Mouse (Mus musculus) intestine, postnatal 0 days (tissue): ENCODE measurements at regions not wholly inside any gene's neighbourhood (a gene's known extent, or its start where the extent isn't known, plus 50 kb on each side); places are given as distances from the start of the nearest gene placed in this dataset.

ENCODE experiments used
- ATAC-seq: fragments of 200-750 bp; cut with Nextera tagmentation; 2 replicates; pipeline ENCODE4 v1.8.0; 2017; ENCODE audit warnings: mild to moderate bottlenecking, moderate TSS enrichment, moderate library complexity
- H3K27ac ChIP-seq: fragments of 300-500 bp; sonication (generic); 2 replicates; pipeline ENCODE4 v1.5.1; 2014; ENCODE audit warnings: mild to moderate bottlenecking, low read depth, low read length, moderate library complexity
- H3K27me3 ChIP-seq: fragments of 300-500 bp; sonication (generic); replicated peaks from 2 replicates; pipeline ENCODE4 v1.6.1; 2014; ENCODE audit warnings: low read length, mixed read lengths; ENCODE audit not compliant: control insufficient read depth, insufficient read depth
- H3K36me3 ChIP-seq: fragments of 300-500 bp; sonication (generic); 2 replicates; pipeline ENCODE4 v1.6.1; 2014; ENCODE audit warnings: mild to moderate bottlenecking, moderate library complexity; ENCODE audit not compliant: control insufficient read depth, insufficient read depth
- H3K4me1 ChIP-seq: fragments of 300-500 bp; sonication (generic); replicated peaks from 2 replicates; pipeline ENCODE4 v1.6.1; 2014; ENCODE audit warnings: antibody characterized with exemption, low read length, mixed read lengths; ENCODE audit not compliant: control insufficient read depth, insufficient read depth
- H3K4me2 ChIP-seq: fragments of 300-500 bp; sonication (generic); replicated peaks from 2 replicates; pipeline ENCODE4 v1.6.1; 2014; ENCODE audit warnings: low read depth, mild to moderate bottlenecking, moderate library complexity
- H3K4me3 ChIP-seq: fragments of 300-500 bp; sonication (generic); 2 replicates; pipeline ENCODE4 v1.5.1; 2014; ENCODE audit warnings: low read depth, low read length
- H3K9ac ChIP-seq: fragments of 300-500 bp; sonication (generic); 2 replicates; pipeline ENCODE4 v1.6.1; 2014; ENCODE audit warnings: mild to moderate bottlenecking, low read depth, low read length
- H3K9me3 ChIP-seq: fragments of 300-500 bp; sonication (generic); 2 replicates; pipeline ENCODE4 v1.6.1; 2016; ENCODE audit warnings: mixed run types; ENCODE audit not compliant: control insufficient read depth
- CTCF ChIP-seq: sonication (generic); IDR thresholded peaks from 2 replicates; pipeline ENCODE4 v1.5.1; 2016; ENCODE audit warnings: low read depth, mild to moderate bottlenecking, control low read depth, antibody characterized with exemption, moderate library complexity
- WGBS: fragments of 180-500 bp; shearing (Covaris S2); extraction: QIAGEN DNeasy Blood & Tissue Kit; methylation state at CpG from one replicate; pipeline ENCODE4 v1.1.7; 2014; 5-methylcytosine and 5-hydroxymethylcytosine counted together

GRCm38 (mm10) chr12:109993410-109993809 is 285.5 kb upstream of the Dio3 start:
- Histone ChIP-seq H3K27ac (no peak overlapping the region), H3K9me3 (no peaks in the 10 kb centered on the region), H3K36me3 (no peaks in the 10 kb centered on the region), H3K4me1 (no peaks in the 10 kb centered on the region), H3K9ac (no peak overlapping the region), H3K4me3 (no peak overlapping the region), H3K4me2 (no peak overlapping the region), H3K27me3 (no peaks in the 10 kb centered on the region)
- WGBS: 87% methylated on average over 7 of the region's 7 CpGs
- ATAC-seq: no peak
- peak; percentile 25; the same call in 1 of the 2 replicates for TF ChIP-seq CTCF

- Histone ChIP-seq H3K9me3 (no peaks in the 10 kb centered on the region), H3K9ac (no peak overlapping the region), H3K27me3 (no peaks in the 10 kb centered on the region), H3K36me3 (no peaks in the 10 kb centered on the region), H3K4me1 (no peaks in the 10 kb centered on the region), H3K4me2 (no peak overlapping the region), H3K4me3 (no peak overlapping the region), H3K27ac (no peak overlapping the region)
- WGBS: 84% methylated on average over 2 of the region's 2 CpGs
- ATAC-seq: no peak
- TF ChIP-seq CTCF: no peak
These were observed 276.2 kb upstream of the Dio3 start for GRCm38 (mm10) chr12:110002717-110003116.

GRCm38 (mm10) chr12:110009136-110009535 is 269.7 kb upstream of the Dio3 start:
- no peak overlapping the region for H3K27ac ChIP-seq
- no peaks in the 10 kb centered on the region for H3K27me3 ChIP-seq
- no peak overlapping the region for H3K4me3 ChIP-seq
- no peaks in the 10 kb centered on the region for H3K36me3 ChIP-seq
- TF ChIP-seq CTCF: peak; percentile 62
- no peaks in the 10 kb centered on the region for H3K9me3 ChIP-seq
- no peak for ATAC-seq
- no peak overlapping the region for H3K9ac ChIP-seq
- 66% methylated on average over 4 of the region's 4 CpGs for WGBS
- H3K4me2 ChIP-seq: no peak overlapping the region
- H3K4me1 ChIP-seq: no peaks in the 10 kb centered on the region

GRCm38 (mm10) chr12:110020541-110021470 is 258.1 kb upstream of the Dio3 start:
- 57% methylated on average over 19 of the region's 19 CpGs for WGBS
- no peaks in the 10 kb centered on the region for H3K36me3 ChIP-seq
- H3K27ac ChIP-seq: no peak overlapping the region
- H3K4me1 ChIP-seq: no peaks in the 10 kb centered on the region
- H3K4me3 ChIP-seq: no peak overlapping the region
- H3K27me3 ChIP-seq: no peaks in the 10 kb centered on the region
- ATAC-seq: no peak
- H3K9me3 ChIP-seq: no peaks in the 10 kb centered on the region
- TF ChIP-seq CTCF: no peak
- H3K9ac ChIP-seq: no peak overlapping the region
- H3K4me2 ChIP-seq: no peak overlapping the region

- no peaks in the 10 kb centered on the region for H3K4me1 ChIP-seq
- no peak overlapping the region for H3K4me2 ChIP-seq
- ATAC-seq: no peak
- H3K27ac ChIP-seq: no peak overlapping the region
- H3K27me3 ChIP-seq: no peaks in the 10 kb centered on the region
- H3K9ac ChIP-seq: no peak overlapping the region
- no peaks in the 10 kb centered on the region for H3K36me3 ChIP-seq
- TF ChIP-seq CTCF: no peak
- H3K9me3 ChIP-seq: no peaks in the 10 kb centered on the region
- 82% methylated on average over 12 of the region's 12 CpGs for WGBS
- H3K4me3 ChIP-seq: no peak overlapping the region
These were observed 257.2 kb upstream of the Dio3 start for GRCm38 (mm10) chr12:110021690-110022089.

- Histone ChIP-seq H3K9ac (no peak overlapping the region), H3K27ac (no peak overlapping the region), H3K9me3 (no peaks in the 10 kb centered on the region), H3K27me3 (no peaks in the 10 kb centered on the region), H3K4me1 (no peaks in the 10 kb centered on the region), H3K36me3 (no peaks in the 10 kb centered on the region), H3K4me3 (no peak overlapping the region), H3K4me2 (no peak overlapping the region)
- 66% methylated on average over 6 of the region's 6 CpGs for WGBS
- no peak for TF ChIP-seq CTCF
- ATAC-seq: no peak
These were observed 256.2 kb upstream of the Dio3 start for GRCm38 (mm10) chr12:110022631-110023030.
